Mouse (Mus musculus) G1E (cell line): ENCODE data around the gene Sowahb. TPM values are rescaled to one million over a fixed set of nuclear protein-coding genes. Genes with fewer than 3 reads are reported as not detected.
A peak's percentile ranks its signal among the peaks of the same experiment; 100 is the strongest.

Experiments used
- ATAC-seq: 2 replicates; pipeline ENCODE4 v1.8.0; 2016; ENCODE audit warnings: mild to moderate bottlenecking; ENCODE audit not compliant: insufficient number of reproducible peaks, poor library complexity, low FRiP score, severe bottlenecking; ENCODE audit errors: extremely low read depth
- DNase-seq: peaks from one replicate; pipeline ENCODE4 v3.0.0; 2012; ENCODE audit warnings: low spot score
- H3K27me3 ChIP-seq: 2 replicates; pipeline ENCODE4 v1.6.1; 2012; ENCODE audit warnings: mild to moderate bottlenecking, low read length, inconsistent platforms; ENCODE audit not compliant: insufficient read depth
- H3K36me3 ChIP-seq: replicated peaks from 2 replicates; pipeline ENCODE3; 2012; ENCODE audit warnings: mild to moderate bottlenecking, inconsistent platforms
- H3K4me1 ChIP-seq: 2 replicates; pipeline ENCODE4 v1.6.1; 2012; ENCODE audit warnings: low read depth, low read length, inconsistent platforms, mixed read lengths; ENCODE audit not compliant: insufficient read depth
- H3K4me3 ChIP-seq: 2 replicates; pipeline ENCODE4 v1.5.1; 2012; ENCODE audit warnings: low read depth, mild to moderate bottlenecking, inconsistent platforms, low read length, moderate library complexity, mixed read lengths
- H3K9me3 ChIP-seq: replicated peaks from 2 replicates; pipeline ENCODE4 v1.6.1; 2012; ENCODE audit warnings: inconsistent platforms
- CTCF ChIP-seq: IDR thresholded peaks from 2 replicates; pipeline ENCODE4 v1.5.1; 2012; ENCODE audit warnings: low read depth, low read length, inconsistent platforms, mixed read lengths
- GATA1 ChIP-seq: IDR thresholded peaks from 2 replicates; pipeline ENCODE4 v1.6.1; 2012; ENCODE audit warnings: borderline replicate concordance, low read length, inconsistent platforms, mixed read lengths
- GATA2 ChIP-seq: IDR thresholded peaks from 2 replicates; pipeline ENCODE4 v1.6.1; 2012; ENCODE audit warnings: low read depth, low read length, inconsistent platforms, borderline replicate concordance
- POLR2AphosphoS5 ChIP-seq: IDR thresholded peaks from 2 replicates; pipeline ENCODE4 v1.6.1; 2012; ENCODE audit warnings: low read depth, low read length, inconsistent platforms; ENCODE audit not compliant: insufficient replicate concordance
- TAL1 ChIP-seq: conservative IDR thresholded peaks from 2 replicates; pipeline ENCODE4 v1.6.1; 2012; ENCODE audit warnings: low read depth, low read length, inconsistent platforms, mixed read lengths
- polyA plus RNA-seq: library from polyadenylated mRNA; stranded (reverse); fragments of >175 nt; gene quantifications from 2 replicates; pipeline ENCODE4 v1.2.3, GENCODE M21; 2012
- total RNA-seq, 2 experiments: library from RNA; stranded (forward) in 1 of 2; stranded (reverse) in 1 of 2; fragments of 200-1000 nt in 1 of 2; fragments of >200 nt in 1 of 2; fragmentation: Nextera tagmentation in 1 of 2; gene quantifications; 2 replicates each; pipeline ENCODE4 v1.2.3; 2014 to 2017

Sowahb gene
- total and polyA plus RNA-seq, 3 experiments, result 0.11 TPM; not detected in 2

DNA sequence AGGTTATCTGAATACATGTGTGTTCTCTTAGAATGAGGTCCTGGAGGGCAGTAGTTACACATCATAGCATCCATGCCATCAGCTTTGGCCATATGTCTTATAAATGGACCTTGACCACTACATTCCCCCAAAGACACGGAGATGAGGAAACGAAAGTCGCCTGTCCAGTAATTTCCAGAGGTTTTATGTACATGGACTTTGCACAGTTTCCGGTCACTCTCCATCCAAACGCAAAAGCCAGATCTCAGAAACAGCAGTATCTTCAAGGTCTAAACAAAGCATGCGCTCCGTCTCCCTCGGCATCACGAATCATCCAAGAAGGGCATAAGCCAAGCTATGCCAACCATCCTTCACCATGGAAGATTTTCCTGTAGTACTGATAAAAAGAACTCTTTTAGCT, 36.6 kb downstream of the Sowahb start:
- Histone ChIP-seq H3K27me3 (peaks cover 28% of the 10 kb centered on the region), H3K4me1 (peaks cover 13% of the 10 kb centered on the region), H3K4me3 (no peak overlapping the region), H3K36me3 (no peaks in the 10 kb centered on the region), H3K9me3 (no peaks in the 10 kb centered on the region)
- ATAC-seq, result no peak
- TF ChIP-seq GATA1 (no peak), GATA2 (no peak), POLR2AphosphoS5 (no peak), CTCF (no peak)
- no peak for DNase-seq

DNA sequence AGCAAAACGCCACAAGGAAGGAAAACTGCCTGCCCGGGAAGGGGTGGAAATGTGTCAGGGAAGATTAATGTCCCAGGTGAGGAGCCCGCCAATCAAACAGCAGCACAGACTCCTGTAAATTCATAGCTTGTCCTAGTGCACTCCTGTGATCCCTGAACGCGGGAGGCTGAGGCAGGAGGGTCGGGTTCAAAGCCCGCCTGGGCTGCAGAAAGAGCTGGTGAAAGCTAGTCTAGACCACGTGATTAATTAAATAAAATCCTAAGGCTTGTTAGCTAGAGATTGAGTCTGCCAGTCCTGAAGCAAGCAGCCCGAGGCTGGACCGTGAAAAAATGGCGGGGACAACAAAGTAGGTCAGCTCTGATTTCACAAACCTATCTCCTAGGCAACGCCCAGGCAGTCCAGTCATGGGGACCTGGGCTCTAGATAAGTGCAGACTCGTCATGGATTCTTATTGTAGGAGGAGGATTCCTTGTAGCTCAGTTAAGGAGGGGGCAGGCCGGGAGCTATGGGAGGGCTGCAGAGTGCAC, 38.9 kb downstream of the Sowahb start:
- ATAC-seq, result no peak
- H3K27me3 ChIP-seq, result peaks cover 28% of the 10 kb centered on the region
- no peaks in the 10 kb centered on the region for H3K36me3 ChIP-seq
- H3K9me3 ChIP-seq, result no peaks in the 10 kb centered on the region
- H3K4me3 ChIP-seq, result peak overlapping the region; percentile 46; the same call in 1 of the 2 replicates
- no peak for DNase-seq
- no peak for TF ChIP-seq GATA1
- TF ChIP-seq GATA2, result no peak
- no peak for TF ChIP-seq CTCF
- no peak for TF ChIP-seq TAL1
- no peak for TF ChIP-seq POLR2AphosphoS5
- H3K4me1 ChIP-seq, result peaks cover 19% of the 10 kb centered on the region

DNA sequence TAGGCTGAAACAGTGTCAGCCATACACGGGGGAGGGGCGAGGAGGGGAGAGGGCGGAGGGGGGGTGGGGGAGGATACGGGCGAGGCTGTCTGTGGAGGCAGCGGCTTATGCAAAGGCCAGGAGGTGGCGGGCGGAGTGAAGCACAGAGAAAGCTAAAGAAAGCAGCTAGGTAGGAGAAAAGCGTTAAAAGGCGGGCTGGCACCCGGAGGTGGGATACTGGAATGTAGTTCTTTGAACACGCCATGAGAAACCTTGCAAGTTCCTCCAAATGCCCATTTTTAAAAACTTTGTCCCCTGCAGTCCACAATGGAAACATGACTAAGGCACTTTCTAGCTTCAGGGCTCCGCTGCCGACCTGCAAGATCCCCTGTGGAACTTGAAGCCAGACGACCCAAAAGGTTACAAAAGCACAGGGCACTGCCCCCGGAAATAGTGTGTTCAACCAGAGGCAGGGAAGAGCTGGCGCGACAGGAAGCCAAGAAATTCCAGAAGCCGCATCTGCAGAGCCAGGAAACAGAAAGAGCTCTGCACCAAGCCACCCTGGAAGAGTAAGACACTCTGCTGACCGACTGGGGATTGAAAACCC, 39.5 kb downstream of the Sowahb start:
- Histone ChIP-seq H3K4me3 (peak overlapping the region; percentile 46; the same call in 1 of the 2 replicates), H3K36me3 (no peaks in the 10 kb centered on the region), H3K4me1 (peaks cover 20% of the 10 kb centered on the region), H3K9me3 (no peaks in the 10 kb centered on the region), H3K27me3 (peaks cover 28% of the 10 kb centered on the region)
- no peak for TF ChIP-seq GATA1
- TF ChIP-seq POLR2AphosphoS5, result no peak
- no peak for TF ChIP-seq TAL1
- no peak for TF ChIP-seq GATA2
- no peak for TF ChIP-seq CTCF
- DNase-seq (peak; percentile 5), ATAC-seq (peak; percentile 41; the same call in 1 of the 2 replicates)

DNA sequence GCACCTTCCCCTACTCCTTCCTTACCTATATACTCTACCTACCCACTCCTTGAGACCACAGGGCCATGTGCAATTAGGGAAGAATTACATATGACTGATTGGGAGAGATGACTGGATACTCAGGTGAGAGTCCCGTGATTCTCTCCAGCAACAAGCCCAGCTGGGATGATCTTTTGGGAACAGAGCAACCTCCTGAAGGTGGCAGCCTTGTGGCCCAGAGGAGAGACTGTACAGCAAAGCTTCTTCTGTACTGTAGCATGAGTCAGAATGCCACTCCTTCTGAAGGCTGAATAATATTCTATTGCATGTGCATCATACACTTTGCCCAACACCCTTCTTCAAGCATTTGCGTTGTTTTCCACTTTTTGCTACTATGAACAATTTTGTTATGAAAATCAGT, 42.2 kb downstream of the Sowahb start:
- Histone ChIP-seq H3K4me1 (peaks cover 29% of the 10 kb centered on the region), H3K36me3 (no peaks in the 10 kb centered on the region), H3K27me3 (peaks cover 14% of the 10 kb centered on the region), H3K4me3 (no peak overlapping the region), H3K9me3 (no peaks in the 10 kb centered on the region)
- ATAC-seq (no peak), DNase-seq (no peak)
- TF ChIP-seq GATA2 (no peak), GATA1 (no peak), POLR2AphosphoS5 (no peak), CTCF (no peak), TAL1 (no peak)

DNA sequence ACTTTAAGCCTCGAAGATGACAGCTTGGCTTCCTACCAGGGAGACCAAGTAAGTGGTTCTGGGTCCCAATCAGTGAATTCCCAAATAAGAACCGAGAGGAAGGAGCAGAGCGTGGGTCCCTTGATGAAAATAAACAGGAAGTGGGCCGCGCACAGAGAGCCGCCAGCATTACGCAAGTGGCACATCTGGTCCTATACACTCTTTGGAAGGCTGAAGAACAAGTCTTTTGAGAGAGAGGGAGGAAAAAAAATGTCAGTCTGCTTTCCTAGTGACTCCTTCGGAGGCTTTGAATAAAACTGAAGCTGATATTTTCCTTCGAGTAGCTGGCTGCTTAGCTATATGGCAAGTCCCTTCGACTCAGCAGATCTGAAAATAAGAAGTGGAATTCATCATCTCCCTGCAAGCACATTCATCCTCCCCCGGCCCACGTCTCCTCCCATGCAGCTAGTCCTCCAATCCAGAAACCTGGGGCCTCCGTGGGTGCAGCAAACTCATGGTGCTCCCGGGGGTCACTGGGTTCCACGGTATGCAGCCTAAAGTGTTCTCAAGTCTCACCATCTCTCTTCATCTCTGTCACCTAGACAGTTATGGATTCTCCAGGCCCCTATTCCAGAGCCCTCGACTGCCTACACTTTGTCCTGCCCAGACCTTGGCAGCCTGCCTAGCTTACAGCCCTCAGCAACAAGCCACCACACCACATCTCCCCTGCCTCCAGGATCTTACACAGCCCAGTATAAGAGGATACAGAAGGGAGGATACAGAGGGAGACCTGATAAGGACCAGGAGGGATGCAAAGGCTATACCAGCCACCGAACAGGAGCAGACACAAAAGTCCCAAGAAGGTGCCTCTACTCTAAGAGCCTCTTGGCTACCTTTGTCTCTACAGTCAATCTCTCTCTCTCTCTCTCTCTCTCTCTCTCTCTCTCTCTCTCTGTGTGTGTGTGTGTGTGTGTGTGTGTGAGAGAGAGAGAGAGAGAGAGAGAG, 43.8 kb downstream of the Sowahb start:
- H3K9me3 ChIP-seq, result no peaks in the 10 kb centered on the region
- ATAC-seq (0 out of 2 replicates have a peak, but pooled peaks have one; percentile 22), DNase-seq (no peak)
- peaks cover 31% of the 10 kb centered on the region for H3K4me1 ChIP-seq
- H3K27me3 ChIP-seq, result peaks cover 9% of the 10 kb centered on the region
- no peaks in the 10 kb centered on the region for H3K36me3 ChIP-seq
- TF ChIP-seq POLR2AphosphoS5, result no peak
- no peak for TF ChIP-seq GATA1
- no peak for TF ChIP-seq TAL1
- TF ChIP-seq GATA2, result no peak
- TF ChIP-seq CTCF, result no peak
- no peak overlapping the region for H3K4me3 ChIP-seq

DNA sequence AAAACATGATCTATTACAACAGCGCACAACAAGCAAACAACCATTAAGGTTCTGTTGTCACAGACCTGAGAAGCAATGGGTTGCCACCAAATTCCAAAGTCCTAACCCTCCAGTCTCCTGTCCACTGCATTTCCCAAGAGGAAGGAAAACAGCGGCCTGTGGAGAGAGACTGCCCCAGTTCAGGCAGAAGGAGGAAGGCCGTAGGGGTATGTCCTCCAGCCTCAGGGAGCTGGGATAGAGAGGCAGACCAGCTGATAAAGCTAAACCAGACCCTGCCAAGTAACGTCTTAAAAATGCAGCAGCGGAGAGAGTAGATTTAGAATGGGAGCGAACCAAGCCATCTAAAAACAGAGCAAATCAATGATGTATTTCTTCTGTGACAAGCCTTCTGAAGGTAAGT, 44.8 kb downstream of the Sowahb start:
- ATAC-seq (no peak), DNase-seq (no peak)
- Histone ChIP-seq H3K36me3 (no peaks in the 10 kb centered on the region), H3K4me1 (peaks cover 25% of the 10 kb centered on the region), H3K4me3 (no peak overlapping the region), H3K9me3 (no peaks in the 10 kb centered on the region), H3K27me3 (no peaks in the 10 kb centered on the region)
- TF ChIP-seq GATA1, result no peak
- no peak for TF ChIP-seq CTCF
- TF ChIP-seq POLR2AphosphoS5, result no peak
- TF ChIP-seq GATA2, result no peak
- TF ChIP-seq TAL1, result no peak
